Mouse (Mus musculus) lung, postnatal 0 days (tissue): ENCODE results near the gene Btnl2. TPM values are rescaled to one million over a fixed set of nuclear protein-coding genes. Genes with fewer than 3 reads are reported as not detected.

Experiments used
- ATAC-seq: fragments of 200-750 bp; cut with Nextera tagmentation; 2 replicates; pipeline ENCODE4 v1.8.0; 2017; ENCODE audit warnings: moderate library complexity
- DNase-seq: peaks from one replicate; pipeline ENCODE4 v3.0.0-alpha.2; 2016; ENCODE audit warnings: low spot score
- H3K27ac ChIP-seq: fragments of 300-500 bp; sonication (generic); 2 replicates; pipeline ENCODE4 v1.5.1; 2014; ENCODE audit warnings: antibody characterized with exemption, mild to moderate bottlenecking, low read length, mixed read lengths
- H3K27me3 ChIP-seq: fragments of 300-500 bp; sonication (generic); replicated peaks from 2 replicates; pipeline ENCODE4 v1.6.1; 2014; ENCODE audit warnings: low read length, mixed read lengths; ENCODE audit not compliant: insufficient read depth
- H3K36me3 ChIP-seq: fragments of 300-500 bp; sonication (generic); 2 replicates; pipeline ENCODE4 v1.6.1; 2014; ENCODE audit warnings: low read length, mixed read lengths; ENCODE audit not compliant: insufficient read depth
- H3K4me1 ChIP-seq: fragments of 300-500 bp; sonication (generic); 2 replicates; pipeline ENCODE4 v1.6.1; 2014; ENCODE audit warnings: antibody characterized with exemption, low read depth, low read length, mixed read lengths; ENCODE audit not compliant: insufficient read depth
- H3K4me2 ChIP-seq: fragments of 300-500 bp; sonication (generic); replicated peaks from 2 replicates; pipeline ENCODE4 v1.6.1; 2014; ENCODE audit warnings: low read depth, mild to moderate bottlenecking, low read length, moderate library complexity, mixed read lengths
- H3K4me3 ChIP-seq: fragments of 300-500 bp; sonication (generic); 2 replicates; pipeline ENCODE4 v1.5.1; 2014; ENCODE audit warnings: low read depth, low read length
- H3K9ac ChIP-seq: fragments of 300-500 bp; sonication (generic); replicated peaks from 2 replicates; pipeline ENCODE4 v1.6.1; 2014; ENCODE audit warnings: low read depth, mild to moderate bottlenecking
- H3K9me3 ChIP-seq: fragments of 300-500 bp; sonication (generic); 2 replicates; pipeline ENCODE4 v1.6.1; 2016; ENCODE audit warnings: low read length, mixed read lengths
- CTCF ChIP-seq: IDR thresholded peaks from 2 replicates; pipeline ENCODE4 v1.5.1; 2016; ENCODE audit warnings: antibody characterized with exemption, mild to moderate bottlenecking
- EP300 ChIP-seq: IDR thresholded peaks from 2 replicates; pipeline ENCODE4 v1.6.1; 2016; ENCODE audit warnings: antibody characterized with exemption, mild to moderate bottlenecking, control low read depth
- WGBS: fragments of 180-500 bp; shearing (Covaris S2); extraction: QIAGEN DNeasy Blood & Tissue Kit; methylation state at CpG from one replicate; pipeline ENCODE4 v1.1.7; 2014; 5-methylcytosine and 5-hydroxymethylcytosine counted together
- polyA plus RNA-seq: library from polyadenylated mRNA; unstranded; fragments of >200 nt; fragmentation: Nextera tagmentation; extraction: Ambion mirVana; gene quantifications from 2 replicates; pipeline ENCODE4 v1.2.1, GENCODE M21; 2015

Btnl2 gene
- polyA plus RNA-seq, 1 experiment from 2014 or later: not detected

GRCm38 (mm10) chr17:34362954-34363546 lies 8.4 kb downstream of the Btnl2 start:
- Histone ChIP-seq H3K9me3 (no peaks in the 10 kb centered on the region), H3K4me3 (no peak overlapping the region), H3K36me3 (no peaks in the 10 kb centered on the region), H3K4me2 (no peak overlapping the region), H3K27ac (no peak overlapping the region), H3K9ac (no peak overlapping the region), H3K27me3 (no peaks in the 10 kb centered on the region), H3K4me1 (no peaks in the 10 kb centered on the region)
- ATAC-seq (no peak), DNase-seq (no peak)
- 76% methylated on average over 15 of the region's 15 CpGs for WGBS
- TF ChIP-seq CTCF (no peak), EP300 (no peak)

- Histone ChIP-seq H3K36me3 (no peaks in the 10 kb centered on the region), H3K9me3 (no peaks in the 10 kb centered on the region), H3K4me3 (no peak overlapping the region), H3K4me2 (no peak overlapping the region), H3K27me3 (no peaks in the 10 kb centered on the region), H3K9ac (no peak overlapping the region), H3K27ac (no peak overlapping the region), H3K4me1 (no peaks in the 10 kb centered on the region)
- DNase-seq: no peak
- no peak for ATAC-seq
- TF ChIP-seq CTCF (no peak), EP300 (no peak)
- 70% methylated on average over 3 of the region's 3 CpGs for WGBS
Observed at GRCm38 (mm10) chr17:34363676-34364310, 9.2 kb downstream of the Btnl2 start.

DNA sequence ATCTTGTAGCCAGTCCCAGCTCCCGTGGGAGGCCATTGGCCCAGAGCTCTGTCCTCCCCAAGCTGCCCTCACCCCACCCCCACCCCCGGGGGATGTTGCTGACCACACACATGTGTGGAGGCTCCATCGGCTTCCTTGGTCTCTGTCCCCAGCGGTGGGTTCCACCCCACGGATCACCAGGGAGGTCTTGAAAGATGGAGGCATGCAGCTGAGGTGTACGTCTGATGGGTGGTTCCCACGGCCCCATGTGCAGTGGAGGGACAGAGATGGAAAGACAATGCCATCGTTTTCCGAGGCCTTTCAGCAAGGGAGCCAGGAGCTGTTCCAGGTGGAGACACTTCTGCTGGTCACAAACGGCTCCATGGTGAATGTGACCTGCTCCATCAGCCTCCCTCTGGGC lies 10.4 kb downstream of the Btnl2 start:
- WGBS: 63% methylated on average over 10 of the region's 10 CpGs
- Histone ChIP-seq H3K4me3 (no peak overlapping the region), H3K9ac (no peak overlapping the region), H3K9me3 (no peaks in the 10 kb centered on the region), H3K4me1 (no peaks in the 10 kb centered on the region), H3K4me2 (no peak overlapping the region), H3K36me3 (no peaks in the 10 kb centered on the region), H3K27ac (no peak overlapping the region), H3K27me3 (no peaks in the 10 kb centered on the region)
- ATAC-seq (no peak), DNase-seq (no peak)
- TF ChIP-seq CTCF (no peak), EP300 (no peak)

DNA sequence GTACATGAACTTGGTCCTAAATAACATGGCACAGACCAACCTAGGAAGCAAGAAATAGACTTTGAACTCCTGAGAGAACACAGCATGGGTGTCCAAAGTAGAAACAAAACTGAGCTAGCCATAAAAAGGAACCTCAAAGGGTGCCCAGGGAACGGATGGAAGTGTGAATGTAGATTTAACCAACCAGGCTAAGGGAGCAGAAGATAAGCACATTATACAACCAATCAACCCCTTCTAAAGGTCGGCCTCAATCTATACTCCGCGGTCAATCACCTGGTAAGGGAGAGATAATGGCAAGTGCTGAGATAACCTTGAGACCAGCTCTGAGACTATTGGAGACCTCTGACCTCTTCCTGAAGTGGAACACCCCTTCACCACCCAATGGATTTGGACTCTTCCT lies 15.9 kb downstream of the Btnl2 start:
- TF ChIP-seq CTCF (no peak), EP300 (no peak)
- Histone ChIP-seq H3K4me3 (no peak overlapping the region), H3K27me3 (no peaks in the 10 kb centered on the region), H3K4me2 (no peak overlapping the region), H3K27ac (no peak overlapping the region), H3K9ac (no peak overlapping the region), H3K4me1 (no peaks in the 10 kb centered on the region), H3K9me3 (no peaks in the 10 kb centered on the region), H3K36me3 (no peaks in the 10 kb centered on the region)
- WGBS: 46% methylated on average over 4 of the region's 4 CpGs
- ATAC-seq (no peak), DNase-seq (no peak)

- Histone ChIP-seq H3K4me1 (no peaks in the 10 kb centered on the region), H3K36me3 (no peaks in the 10 kb centered on the region), H3K27me3 (no peaks in the 10 kb centered on the region), H3K4me3 (no peak overlapping the region), H3K27ac (no peak overlapping the region), H3K9ac (no peak overlapping the region), H3K4me2 (no peak overlapping the region), H3K9me3 (no peaks in the 10 kb centered on the region)
- 64% methylated on average over 6 of the region's 6 CpGs for WGBS
- no peak for ATAC-seq
- TF ChIP-seq EP300 (no peak), CTCF (no peak)
- no peak for DNase-seq
Observed at GRCm38 (mm10) chr17:34373055-34373709, 18.6 kb downstream of the Btnl2 start.

- WGBS: 78% methylated on average over 2 of the region's 2 CpGs
- TF ChIP-seq EP300 (no peak), CTCF (no peak)
- Histone ChIP-seq H3K9ac (no peak within 1 kb of the TSS), H3K4me1 (no peaks in the 10 kb centered on the region), H3K27me3 (no peaks in the 10 kb centered on the region), H3K27ac (no peak within 1 kb of the TSS), H3K4me2 (no peak within 1 kb of the TSS), H3K9me3 (no peaks in the 10 kb centered on the region), H3K4me3 (no peak within 1 kb of the TSS), H3K36me3 (no peaks in the 10 kb centered on the region)
- no peak for DNase-seq
- no peak for ATAC-seq
Observed at GRCm38 (mm10) chr17:34376847-34377246, 22.2 kb downstream of the Btnl2 start, which contains the start of gene Btnl1. Gene Btnl1 (plus strand): TSS chr17:34377132.
